Mouse (Mus musculus): ENCODE measurements around the gene 1110051M20Rik. TPM values are rescaled to one million over a fixed set of nuclear protein-coding genes. Genes with fewer than 3 reads are reported as not detected.

1110051M20Rik gene
- total and polyA plus RNA-seq, 3 experiments, result 0.05 to 0.76 TPM; not detected in 1

DNA sequence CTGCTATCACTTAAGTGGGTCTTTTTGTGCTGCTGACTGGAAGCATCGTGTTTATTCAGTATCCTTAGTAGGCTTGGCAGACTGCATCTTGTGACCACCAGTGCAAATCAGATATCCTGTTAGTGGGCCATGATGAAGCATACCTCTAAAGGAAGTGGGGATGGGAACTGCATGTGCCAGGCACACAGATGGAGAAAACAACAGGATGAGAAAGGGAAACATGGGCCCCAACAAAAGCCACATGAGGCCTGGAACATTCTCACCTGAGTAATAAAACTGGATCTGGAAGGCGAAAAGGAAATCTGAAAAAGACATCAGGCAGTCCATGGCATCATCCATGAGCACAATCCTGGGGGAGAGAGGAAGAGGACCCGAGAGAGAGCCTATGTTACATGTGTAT lies 160.5 kb downstream of the 1110051M20Rik start:
- Histone ChIP-seq H3K36me3 (replicated peaks) (peaks cover under 1% of the 10 kb centered on the region), H3K27me3 (ENCODE audit: insufficient read depth, low read length) (peaks cover 13% of the 10 kb centered on the region), H3K9me3 (replicated peaks) (no peaks in the 10 kb centered on the region), H3K4me1 (ENCODE audit: insufficient read depth, low read depth, low read length) (peaks cover 43% of the 10 kb centered on the region), H3K4me3 (ENCODE audit: low read depth, low read length) (no peak overlapping the region)
- ATAC-seq (ENCODE audit: extremely low read depth, insufficient number of reproducible peaks, low FRiP score, poor library complexity, severe bottlenecking) (no peak), DNase-seq (ENCODE audit: low spot score) (no peak)
- no peak for TF ChIP-seq TAL1 (conservative IDR thresholded peaks at IDR 0.05; ENCODE audit: low read depth, low read length)
- TF ChIP-seq CTCF (IDR thresholded peaks at IDR 0.05; ENCODE audit: low read depth, low read length), result no peak
- no peak for TF ChIP-seq GATA1 (IDR thresholded peaks at IDR 0.05; ENCODE audit: borderline replicate concordance, low read length)
- no peak for TF ChIP-seq GATA2 (IDR thresholded peaks at IDR 0.05; ENCODE audit: borderline replicate concordance, low read depth, low read length)
- TF ChIP-seq POLR2AphosphoS5 (IDR thresholded peaks at IDR 0.05; ENCODE audit: insufficient replicate concordance, low read depth, low read length), result no peak

DNA sequence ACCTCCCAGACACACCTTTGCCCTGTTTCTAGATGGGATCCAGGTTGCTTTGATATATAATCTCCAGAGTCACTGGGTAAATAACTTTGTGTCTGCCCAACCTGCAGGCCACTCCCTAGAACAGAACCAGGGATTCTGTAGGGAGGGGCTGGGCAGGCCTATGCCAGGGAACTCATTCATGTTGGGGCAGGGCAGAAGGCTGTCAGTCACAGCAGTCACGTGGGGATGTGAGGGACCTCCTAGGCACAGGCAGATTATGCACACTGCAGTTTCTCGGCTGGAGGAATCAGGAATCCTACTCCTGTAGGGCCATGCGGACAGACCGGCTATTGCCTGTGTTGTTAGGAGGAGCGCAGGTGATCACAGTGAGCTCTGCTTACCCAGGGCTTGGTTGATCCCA lies 163.1 kb downstream of the 1110051M20Rik start:
- DNase-seq (ENCODE audit: low spot score), result no peak
- Histone ChIP-seq H3K4me3 (ENCODE audit: low read depth, low read length) (no peak overlapping the region), H3K36me3 (replicated peaks) (peaks cover 26% of the 10 kb centered on the region), H3K4me1 (ENCODE audit: insufficient read depth, low read depth, low read length) (peaks cover 32% of the 10 kb centered on the region), H3K9me3 (replicated peaks) (no peaks in the 10 kb centered on the region), H3K27me3 (ENCODE audit: insufficient read depth, low read length) (peaks cover 10% of the 10 kb centered on the region)
- TF ChIP-seq GATA1 (IDR thresholded peaks at IDR 0.05; ENCODE audit: borderline replicate concordance, low read length) (no peak), TAL1 (conservative IDR thresholded peaks at IDR 0.05; ENCODE audit: low read depth, low read length) (no peak), POLR2AphosphoS5 (IDR thresholded peaks at IDR 0.05; ENCODE audit: insufficient replicate concordance, low read depth, low read length) (no peak), CTCF (IDR thresholded peaks at IDR 0.05; ENCODE audit: low read depth, low read length) (no peak), GATA2 (IDR thresholded peaks at IDR 0.05; ENCODE audit: borderline replicate concordance, low read depth, low read length) (no peak)
- ATAC-seq (ENCODE audit: extremely low read depth, insufficient number of reproducible peaks, low FRiP score, poor library complexity, severe bottlenecking), result no peak

DNA sequence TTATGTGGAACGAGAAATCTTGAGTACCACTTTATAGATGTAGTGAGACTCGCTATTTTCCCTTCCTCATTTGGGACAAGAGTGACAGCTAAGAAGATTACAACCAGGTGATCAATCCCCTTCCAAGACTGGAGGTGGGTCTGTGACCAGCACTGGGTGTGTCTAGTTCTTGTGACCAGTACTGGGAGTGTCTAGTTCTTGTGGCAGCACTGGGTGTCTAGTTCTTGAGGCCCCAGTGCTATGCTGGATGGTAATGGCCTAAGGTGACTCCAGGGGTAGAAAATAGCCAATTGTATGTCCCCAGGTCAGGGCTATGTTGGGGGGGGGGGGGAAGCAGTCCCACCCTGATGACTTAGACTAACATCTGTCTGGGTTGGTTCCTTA lies 165.1 kb downstream of the 1110051M20Rik start:
- ATAC-seq (ENCODE audit: extremely low read depth, insufficient number of reproducible peaks, low FRiP score, poor library complexity, severe bottlenecking) (no peak), DNase-seq (ENCODE audit: low spot score) (no peak)
- Histone ChIP-seq H3K36me3 (replicated peaks) (peaks cover 46% of the 10 kb centered on the region), H3K4me3 (ENCODE audit: low read depth, low read length) (no peak overlapping the region), H3K9me3 (replicated peaks) (no peaks in the 10 kb centered on the region), H3K4me1 (ENCODE audit: insufficient read depth, low read depth, low read length) (peaks cover 26% of the 10 kb centered on the region), H3K27me3 (ENCODE audit: insufficient read depth, low read length) (peaks cover 5% of the 10 kb centered on the region; the same call in 1 of the 2 replicates)
- TF ChIP-seq GATA1 (IDR thresholded peaks at IDR 0.05; ENCODE audit: borderline replicate concordance, low read length) (no peak), POLR2AphosphoS5 (IDR thresholded peaks at IDR 0.05; ENCODE audit: insufficient replicate concordance, low read depth, low read length) (0 out of 2 replicates have a peak, but pooled peaks have one; percentile 19)

DNA sequence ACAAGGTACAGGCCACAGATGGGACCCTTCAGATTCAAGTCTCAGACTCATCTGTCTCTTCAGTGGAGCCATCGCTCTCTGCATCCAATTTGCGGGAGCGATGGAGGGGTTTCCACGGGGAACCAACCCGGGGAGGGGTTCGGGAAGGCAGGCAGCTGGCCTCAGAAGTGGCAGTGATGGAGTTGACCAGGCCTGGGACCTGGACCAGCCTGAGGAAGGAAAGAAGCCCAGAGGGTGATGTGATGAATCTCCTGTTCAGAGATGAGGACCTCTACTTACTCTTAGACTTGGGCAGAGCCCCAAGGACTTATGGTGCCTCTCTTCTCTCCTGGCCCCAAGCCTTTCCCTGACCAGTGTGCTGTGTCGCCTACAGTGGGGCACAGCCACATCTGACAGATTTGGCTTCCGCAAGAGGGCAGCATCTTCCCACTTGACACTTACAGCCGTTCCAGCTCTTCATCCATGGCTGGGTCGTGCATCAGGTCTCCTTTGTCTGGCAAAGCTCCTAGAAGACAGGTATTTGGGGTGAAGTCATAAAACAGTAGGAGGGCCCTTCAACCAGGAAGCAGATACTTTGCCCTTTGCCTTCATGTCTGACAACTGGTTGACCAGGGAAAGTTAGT lies 165.6 kb downstream of the 1110051M20Rik start:
- Histone ChIP-seq H3K27me3 (ENCODE audit: insufficient read depth, low read length) (0 out of 2 replicates have a peak, but pooled peaks cover 3% of the 10 kb centered on the region), H3K36me3 (replicated peaks) (peaks cover 51% of the 10 kb centered on the region), H3K4me1 (ENCODE audit: insufficient read depth, low read depth, low read length) (peaks cover 26% of the 10 kb centered on the region), H3K9me3 (replicated peaks) (no peaks in the 10 kb centered on the region), H3K4me3 (ENCODE audit: low read depth, low read length) (no peak overlapping the region)
- TF ChIP-seq GATA2 (IDR thresholded peaks at IDR 0.05; ENCODE audit: borderline replicate concordance, low read depth, low read length) (no peak), POLR2AphosphoS5 (IDR thresholded peaks at IDR 0.05; ENCODE audit: insufficient replicate concordance, low read depth, low read length) (peak; percentile 44)
- ATAC-seq (ENCODE audit: extremely low read depth, insufficient number of reproducible peaks, low FRiP score, poor library complexity, severe bottlenecking), result no peak
- no peak for DNase-seq (ENCODE audit: low spot score)

DNA sequence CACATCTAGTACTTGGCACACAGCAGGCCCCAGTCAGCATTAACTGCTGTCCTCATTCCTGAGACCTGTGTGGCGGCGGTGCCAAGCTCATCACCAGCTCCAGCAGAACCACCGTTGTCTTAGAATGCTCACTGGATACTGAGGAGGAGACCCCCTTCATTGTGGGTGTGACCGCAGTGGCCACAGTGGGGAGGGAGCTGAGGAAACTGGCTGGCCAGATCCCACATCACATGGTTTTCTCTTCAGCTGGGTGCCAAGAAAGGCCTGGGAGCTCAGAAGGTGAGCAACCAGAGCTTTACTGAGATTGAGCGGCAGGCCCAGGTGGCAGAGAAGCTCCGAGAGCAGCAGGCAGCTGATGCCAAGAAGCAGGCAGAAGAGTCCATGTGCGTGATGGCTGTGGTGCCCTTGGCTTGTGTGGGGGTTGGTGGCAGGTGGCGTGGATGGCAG lies 174.8 kb downstream of the 1110051M20Rik start:
- Histone ChIP-seq H3K4me1 (ENCODE audit: insufficient read depth, low read depth, low read length) (peaks cover 53% of the 10 kb centered on the region), H3K27me3 (ENCODE audit: insufficient read depth, low read length) (no peaks in the 10 kb centered on the region), H3K4me3 (ENCODE audit: low read depth, low read length) (no peak overlapping the region; the same call in 1 of the 2 replicates), H3K36me3 (replicated peaks) (peaks cover 86% of the 10 kb centered on the region), H3K9me3 (replicated peaks) (no peaks in the 10 kb centered on the region)
- ATAC-seq (ENCODE audit: extremely low read depth, insufficient number of reproducible peaks, low FRiP score, poor library complexity, severe bottlenecking), result no peak
- DNase-seq (ENCODE audit: low spot score), result no peak
- TF ChIP-seq POLR2AphosphoS5 (IDR thresholded peaks at IDR 0.05; ENCODE audit: insufficient replicate concordance, low read depth, low read length) (no peak), CTCF (IDR thresholded peaks at IDR 0.05; ENCODE audit: low read depth, low read length) (no peak), GATA2 (IDR thresholded peaks at IDR 0.05; ENCODE audit: borderline replicate concordance, low read depth, low read length) (no peak), GATA1 (IDR thresholded peaks at IDR 0.05; ENCODE audit: borderline replicate concordance, low read length) (no peak), TAL1 (conservative IDR thresholded peaks at IDR 0.05; ENCODE audit: low read depth, low read length) (no peak)

DNA sequence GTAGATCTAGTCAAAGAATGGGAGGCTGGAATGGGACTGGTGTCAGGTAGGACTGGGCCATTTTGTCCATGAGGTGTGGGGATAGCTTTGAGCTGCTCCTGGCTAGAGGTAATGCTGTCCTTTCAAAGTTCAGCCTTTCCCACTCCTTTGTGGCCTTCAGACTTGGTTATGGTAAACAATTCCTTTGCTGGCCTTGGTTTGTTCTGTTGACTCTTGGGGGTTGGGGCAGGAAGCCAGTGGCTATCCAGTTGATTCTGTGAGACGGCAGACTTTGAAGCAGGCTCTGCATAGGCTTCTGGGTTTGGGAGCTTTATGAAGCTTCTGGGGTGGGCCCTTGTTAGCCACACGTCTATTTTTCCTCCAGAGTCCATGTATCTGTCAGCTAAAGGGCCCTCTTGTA lies 175.8 kb downstream of the 1110051M20Rik start:
- Histone ChIP-seq H3K4me1 (ENCODE audit: insufficient read depth, low read depth, low read length) (peaks cover 59% of the 10 kb centered on the region), H3K27me3 (ENCODE audit: insufficient read depth, low read length) (no peaks in the 10 kb centered on the region), H3K4me3 (ENCODE audit: low read depth, low read length) (no peak overlapping the region), H3K36me3 (replicated peaks) (peaks cover 76% of the 10 kb centered on the region), H3K9me3 (replicated peaks) (no peaks in the 10 kb centered on the region)
- no peak for DNase-seq (ENCODE audit: low spot score)
- ATAC-seq (ENCODE audit: extremely low read depth, insufficient number of reproducible peaks, low FRiP score, poor library complexity, severe bottlenecking), result no peak
- no peak for TF ChIP-seq GATA1 (IDR thresholded peaks at IDR 0.05; ENCODE audit: borderline replicate concordance, low read length)
- TF ChIP-seq TAL1 (conservative IDR thresholded peaks at IDR 0.05; ENCODE audit: low read depth, low read length), result no peak
- TF ChIP-seq CTCF (IDR thresholded peaks at IDR 0.05; ENCODE audit: low read depth, low read length), result no peak
- no peak for TF ChIP-seq GATA2 (IDR thresholded peaks at IDR 0.05; ENCODE audit: borderline replicate concordance, low read depth, low read length)
- no peak for TF ChIP-seq POLR2AphosphoS5 (IDR thresholded peaks at IDR 0.05; ENCODE audit: insufficient replicate concordance, low read depth, low read length)
